Mouse (Mus musculus): ENCODE data around the gene Zfp362.

Zfp362 gene

GRCm38 (mm10) chr4:128727721-128728430, 78.0 kb downstream of the Zfp362 start:
- no peak for DNase-seq

- DNase-seq, result peak; percentile 89
Measured at GRCm38 (mm10) chr4:128727019-128727720, 78.7 kb downstream of the Zfp362 start.

- peak; percentile 74 for DNase-seq
Measured at GRCm38 (mm10) chr4:128724059-128724458, 81.8 kb downstream of the Zfp362 start.

GRCm38 (mm10) chr4:128723431-128723830, 82.4 kb downstream of the Zfp362 start:
- DNase-seq, result no peak

Data from retina, postnatal 1 day (tissue).